Mouse (Mus musculus) midbrain, embryonic 11.5 days (tissue): Measurements from ENCODE around the gene Col20a1. TPM values are rescaled to one million over a fixed set of nuclear protein-coding genes. Genes with fewer than 3 reads are reported as not detected.

Experiments used
- polyA plus RNA-seq: library from polyadenylated mRNA; unstranded; fragments of >200 nt; fragmentation: Nextera tagmentation; extraction: Ambion mirVana; gene quantifications from 2 replicates; pipeline ENCODE4 v1.2.1, GENCODE M21; 2014

Col20a1 gene
- polyA plus RNA-seq, 1 experiment from 2014 or later = 0.26 TPM

Other genes starting within 250 kb of the Col20a1 start
- gene Bhlhe23, start 209.6 kb upstream of the Col20a1 start, polyA plus RNA-seq = 22.2 and 23.5 TPM in 2 replicates
- 68.5 and 72.4 TPM in 2 replicates for gene Ythdf1, start 65.6 kb upstream of the Col20a1 start, polyA plus RNA-seq
- 0.14 and 0.45 TPM in 2 replicates for gene Birc7, start 57.5 kb upstream of the Col20a1 start, polyA plus RNA-seq
- 63.2 and 63.6 TPM in 2 replicates for gene Nkain4, start 31.8 kb upstream of the Col20a1 start, polyA plus RNA-seq
- 38.6 and 45.7 TPM in 2 replicates for gene Arfgap1, start 19.3 kb upstream of the Col20a1 start, polyA plus RNA-seq
- 41.2 and 44.2 TPM in 2 replicates for gene Chrna4, start 57.0 kb downstream of the Col20a1 start, polyA plus RNA-seq
- 8.7 and 8.8 TPM in 2 replicates for gene Kcnq2, start 148.8 kb downstream of the Col20a1 start, polyA plus RNA-seq
- 0.87 and 0.94 TPM in 2 replicates for gene Eef1a2, start 170.5 kb downstream of the Col20a1 start, polyA plus RNA-seq
- 414 and 426 TPM in 2 replicates for gene Ppdpf, start 200.7 kb downstream of the Col20a1 start, polyA plus RNA-seq
- not detected in 2 replicates for gene Ptk6, start 216.3 kb downstream of the Col20a1 start, polyA plus RNA-seq
- 0.14 TPM in 1 of 2 replicates, not detected in the other for gene Srms, start 226.7 kb downstream of the Col20a1 start, polyA plus RNA-seq
- gene Fndc11, start 233.5 kb downstream of the Col20a1 start, polyA plus RNA-seq = 0.15 TPM in 2 replicates